Mouse (Mus musculus) intestine, embryonic 16.5 days (tissue): ENCODE results near the gene Cblc. TPM values are rescaled to one million over a fixed set of nuclear protein-coding genes. Genes with fewer than 3 reads are reported as not detected.

ENCODE experiments used
- ATAC-seq: fragments of 200-750 bp; cut with Nextera tagmentation; 2 replicates; pipeline ENCODE4 v1.8.0; 2017; ENCODE audit warnings: moderate TSS enrichment, moderate library complexity
- H3K27ac ChIP-seq: fragments of 300-500 bp; sonication (generic); 2 replicates; pipeline ENCODE4 v1.5.1; 2014; ENCODE audit warnings: mild to moderate bottlenecking, low read length
- H3K27me3 ChIP-seq: fragments of 300-500 bp; sonication (generic); replicated peaks from 2 replicates; pipeline ENCODE4 v1.6.1; 2014; ENCODE audit warnings: low read length, control low read depth, mixed read lengths; ENCODE audit not compliant: control insufficient read depth, insufficient read depth
- H3K36me3 ChIP-seq: fragments of 300-500 bp; sonication (generic); 2 replicates; pipeline ENCODE4 v1.6.1; 2014; ENCODE audit warnings: low read length, control low read depth; ENCODE audit not compliant: control insufficient read depth, insufficient read depth
- H3K4me1 ChIP-seq: fragments of 300-500 bp; sonication (generic); 2 replicates; pipeline ENCODE4 v1.6.1; 2014; ENCODE audit warnings: low read length, control low read depth, mixed read lengths; ENCODE audit not compliant: control insufficient read depth, insufficient read depth
- H3K4me2 ChIP-seq: fragments of 300-500 bp; sonication (generic); 2 replicates; pipeline ENCODE4 v1.6.1; 2014; ENCODE audit warnings: low read depth, low read length, control low read depth
- H3K4me3 ChIP-seq: fragments of 300-500 bp; sonication (generic); 2 replicates; pipeline ENCODE4 v1.5.1; 2014; ENCODE audit warnings: mild to moderate bottlenecking, low read length
- H3K9ac ChIP-seq: fragments of 300-500 bp; sonication (generic); 2 replicates; pipeline ENCODE4 v1.6.1; 2014; ENCODE audit warnings: low read depth, low read length
- H3K9me3 ChIP-seq: fragments of 300-500 bp; sonication (generic); 2 replicates; pipeline ENCODE4 v1.6.1; 2016; ENCODE audit warnings: low read length, control low read depth; ENCODE audit not compliant: control insufficient read depth
- WGBS: fragments of 180-500 bp; shearing (Covaris S2); extraction: QIAGEN DNeasy Blood & Tissue Kit; methylation state at CpG from one replicate; pipeline ENCODE4 v1.1.7; 2014; 5-methylcytosine and 5-hydroxymethylcytosine counted together
- polyA plus RNA-seq: library from polyadenylated mRNA; unstranded; fragments of >200 nt; fragmentation: Nextera tagmentation; extraction: Ambion mirVana; gene quantifications from 2 replicates; pipeline ENCODE4 v1.2.1, GENCODE M21; 2015

Cblc gene
- polyA plus RNA-seq, 1 experiment from 2014 or later = 32.6 TPM

GRCm38 (mm10) chr7:19751070-19751383, 45.6 kb downstream of the Cblc start:
- H3K9ac ChIP-seq = no peak overlapping the region; the same call in 1 of the 2 replicates
- H3K27me3 ChIP-seq = no peaks in the 10 kb centered on the region
- H3K4me2 ChIP-seq = no peak overlapping the region
- no peaks in the 10 kb centered on the region for H3K9me3 ChIP-seq
- peak overlapping the region; percentile 81 for H3K27ac ChIP-seq
- H3K4me3 ChIP-seq = no peak overlapping the region
- 42% methylated on average over 4 of the region's 4 CpGs for WGBS
- no peaks in the 10 kb centered on the region for H3K36me3 ChIP-seq
- ATAC-seq = no peak
- peaks cover 34% of the 10 kb centered on the region for H3K4me1 ChIP-seq

- H3K9me3 ChIP-seq = no peaks in the 10 kb centered on the region
- no peaks in the 10 kb centered on the region for H3K27me3 ChIP-seq
- H3K4me1 ChIP-seq = peaks cover 37% of the 10 kb centered on the region
- ATAC-seq = peak; percentile 72
- H3K4me2 ChIP-seq = peak within 1 kb of the TSS; percentile 82
- WGBS = 12% methylated on average over 19 of the region's 19 CpGs
- no peaks in the 10 kb centered on the region for H3K36me3 ChIP-seq
- peak within 1 kb of the TSS; percentile 92 for H3K4me3 ChIP-seq
- peak within 1 kb of the TSS; percentile 95 for H3K27ac ChIP-seq
- peak within 1 kb of the TSS; percentile 97 for H3K9ac ChIP-seq
Observed at GRCm38 (mm10) chr7:19750217-19751069, 46.2 kb downstream of the Cblc start, which contains the start of gene Nectin2. Nectin2 (minus strand) TSS chr7:19750483.

GRCm38 (mm10) chr7:19749389-19750216, 47.0 kb downstream of the Cblc start:
- peak; percentile 92 for ATAC-seq
- WGBS = under 1% methylated on average over 46 of the region's 46 CpGs
- Histone ChIP-seq H3K4me1 (peaks cover 45% of the 10 kb centered on the region), H3K4me3 (peak overlapping the region; percentile 92), H3K4me2 (peak overlapping the region; percentile 82), H3K27me3 (no peaks in the 10 kb centered on the region), H3K27ac (peak overlapping the region; percentile 95), H3K36me3 (0 out of 2 replicates have a peak, but pooled peaks cover 4% of the 10 kb centered on the region), H3K9ac (peak overlapping the region; percentile 97), H3K9me3 (no peaks in the 10 kb centered on the region)

- Histone ChIP-seq H3K27me3 (no peaks in the 10 kb centered on the region), H3K4me3 (peak overlapping the region; percentile 92), H3K4me2 (peak overlapping the region; percentile 82), H3K27ac (peak overlapping the region; percentile 95), H3K9me3 (no peaks in the 10 kb centered on the region), H3K9ac (peak overlapping the region; percentile 97), H3K4me1 (peaks cover 44% of the 10 kb centered on the region), H3K36me3 (0 out of 2 replicates have a peak, but pooled peaks cover 5% of the 10 kb centered on the region)
- ATAC-seq = peak; percentile 0; the same call in 1 of the 2 replicates
- under 1% methylated on average over 32 of the region's 32 CpGs for WGBS
Observed at GRCm38 (mm10) chr7:19748219-19749195, 48.1 kb downstream of the Cblc start.

- peak overlapping the region; percentile 82 for H3K4me2 ChIP-seq
- WGBS = 6% methylated on average over 25 of the region's 25 CpGs
- no peaks in the 10 kb centered on the region for H3K9me3 ChIP-seq
- H3K4me3 ChIP-seq = peak overlapping the region; percentile 92
- peak overlapping the region; percentile 95 for H3K27ac ChIP-seq
- peak overlapping the region; percentile 97 for H3K9ac ChIP-seq
- H3K27me3 ChIP-seq = no peaks in the 10 kb centered on the region
- 0 out of 2 replicates have a peak, but pooled peaks cover 5% of the 10 kb centered on the region for H3K36me3 ChIP-seq
- peak; percentile 33 for ATAC-seq
- peaks cover 44% of the 10 kb centered on the region for H3K4me1 ChIP-seq
Observed at GRCm38 (mm10) chr7:19747420-19748218, 49.0 kb downstream of the Cblc start.

GRCm38 (mm10) chr7:19746426-19747201, 50.0 kb downstream of the Cblc start:
- no peaks in the 10 kb centered on the region for H3K9me3 ChIP-seq
- H3K4me3 ChIP-seq = peak overlapping the region; percentile 92
- peaks cover 54% of the 10 kb centered on the region for H3K4me1 ChIP-seq
- no peaks in the 10 kb centered on the region for H3K27me3 ChIP-seq
- H3K27ac ChIP-seq = peak overlapping the region; percentile 95
- peak overlapping the region; percentile 82 for H3K4me2 ChIP-seq
- 0 out of 2 replicates have a peak, but pooled peaks cover 5% of the 10 kb centered on the region for H3K36me3 ChIP-seq
- 19% methylated on average over 6 of the region's 6 CpGs for WGBS
- no peak for ATAC-seq
- peak overlapping the region; percentile 97 for H3K9ac ChIP-seq

GRCm38 (mm10) chr7:19745971-19746370, 50.6 kb downstream of the Cblc start:
- no peaks in the 10 kb centered on the region for H3K27me3 ChIP-seq
- no peak overlapping the region for H3K4me2 ChIP-seq
- no peak overlapping the region for H3K9ac ChIP-seq
- H3K36me3 ChIP-seq = 0 out of 2 replicates have a peak, but pooled peaks cover 5% of the 10 kb centered on the region
- peaks cover 55% of the 10 kb centered on the region for H3K4me1 ChIP-seq
- no peaks in the 10 kb centered on the region for H3K9me3 ChIP-seq
- 0 out of 2 replicates have a peak overlapping the region, but pooled peaks have one; percentile 1 for H3K27ac ChIP-seq
- no peak for ATAC-seq
- H3K4me3 ChIP-seq = no peak overlapping the region
- 63% methylated on average over 9 of the region's 10 CpGs for WGBS
